10 mouse cellular contexts compared by ENCODE assay signal in genomic region chr3:129332142-129332541, GRCm38 (mm10). TPM values are rescaled to one million over a fixed set of nuclear protein-coding genes. Genes with fewer than 3 reads are reported as not detected.
A peak's percentile ranks its signal among the peaks of the same experiment; 100 is the strongest.
DNase-seq lines count a peak whose midpoint lies in the region; ATAC-seq and TF ChIP-seq lines count a peak whose summit lies in the region.
"Had no signal": no experiment of that assay in that cellular context is flagged by ENCODE, and none has a peak within 500 bp of the region (broad histone marks: within the 10 kb centered on the region; RNA-seq: fewer than 3 reads in every experiment).

No protein-coding gene starts in this region.

- H3K4me3 ChIP-seq in heart, embryonic 13.5 days = peak overlapping the region; percentile 58
- H3K4me3 ChIP-seq in lung, embryonic 16.5 days (ENCODE audit: low read length) = peak overlapping the region; percentile 50
- peak overlapping the region; percentile 32 for H3K4me3 ChIP-seq in stomach, postnatal 0 days (ENCODE audit: low read depth, low read length)
- H3K4me3 ChIP-seq: forebrain, embryonic 12.5 days had no signal

- DNase-seq in heart, postnatal 25 days (ENCODE audit: low spot score) = no peak
- no peak for DNase-seq in lung, postnatal 4 days
- DNase-seq in kidney, postnatal 4 days = peak; percentile 28 to 48
- DNase-seq in stomach, postnatal 0 days (ENCODE audit: low spot score) = no peak
- DNase-seq in cerebellum, postnatal 10 days = no peak
- DNase-seq in cerebellum, adult 11 months = no peak

- no peaks in the 10 kb centered on the region for H3K36me3 ChIP-seq in heart, embryonic 13.5 days
- no peaks in the 10 kb centered on the region for H3K36me3 ChIP-seq in lung, embryonic 16.5 days (ENCODE audit: control insufficient read depth, insufficient read depth, low read length)
- H3K36me3 ChIP-seq in stomach, postnatal 0 days (ENCODE audit: control insufficient read depth, insufficient read depth, low read length) = no peaks in the 10 kb centered on the region
- H3K36me3 ChIP-seq: forebrain, embryonic 12.5 days had no signal

- H3K27me3 ChIP-seq in heart, embryonic 13.5 days (replicated peaks) = no peaks in the 10 kb centered on the region
- no peaks in the 10 kb centered on the region for H3K27me3 ChIP-seq in lung, embryonic 16.5 days (ENCODE audit: control insufficient read depth, insufficient read depth, low read depth, low read length)
- H3K27me3 ChIP-seq in stomach, postnatal 0 days (ENCODE audit: control insufficient read depth, insufficient read depth, low read length) = no peaks in the 10 kb centered on the region
- H3K27me3 ChIP-seq: forebrain, embryonic 12.5 days had no signal

- peak overlapping the region; percentile 73 for H3K9ac ChIP-seq in heart, embryonic 13.5 days
- H3K9ac ChIP-seq in lung, embryonic 16.5 days (ENCODE audit: low read length) = peak overlapping the region; percentile 55
- H3K9ac ChIP-seq in stomach, postnatal 0 days (ENCODE audit: low read length) = no peak overlapping the region
- H3K9ac ChIP-seq: forebrain, embryonic 12.5 days had no signal

- WGBS in heart, embryonic 13.5 days = 45% methylated on average over 7 of the region's 7 CpGs
- WGBS in lung, embryonic 16.5 days = 12% methylated on average over 7 of the region's 7 CpGs
- WGBS in stomach, postnatal 0 days = 35% methylated on average over 7 of the region's 7 CpGs

- ATAC-seq in heart, embryonic 13.5 days (ENCODE audit: extremely low read depth, insufficient number of reproducible peaks, low FRiP score, low TSS enrichment) = no peak
- ATAC-seq in lung, embryonic 16.5 days (ENCODE audit: low read depth) = peak; percentile 46
- no peak for ATAC-seq in stomach, postnatal 0 days (ENCODE audit: low FRiP score, low TSS enrichment)
- ATAC-seq: midbrain, embryonic 16.5 days had no signal

- TF ChIP-seq EP300 in stomach, postnatal 0 days (optimal IDR thresholded peaks at IDR 0.05) = no peak

- H3K9me3 ChIP-seq in heart, embryonic 13.5 days = no peaks in the 10 kb centered on the region
- no peaks in the 10 kb centered on the region for H3K9me3 ChIP-seq in lung, embryonic 16.5 days (ENCODE audit: control insufficient read depth, low read length)
- H3K9me3 ChIP-seq in stomach, postnatal 0 days (ENCODE audit: control insufficient read depth, low read length) = no peaks in the 10 kb centered on the region
- H3K9me3 ChIP-seq: forebrain, embryonic 12.5 days had no signal

- peak overlapping the region; percentile 79 for H3K27ac ChIP-seq in heart, embryonic 13.5 days (replicated peaks)
- peak overlapping the region; percentile 60 for H3K27ac ChIP-seq in lung, embryonic 16.5 days (ENCODE audit: low read length)
- no peak overlapping the region for H3K27ac ChIP-seq in stomach, postnatal 0 days (replicated peaks)
- H3K27ac ChIP-seq: forebrain, embryonic 12.5 days had no signal

- no peak for TF ChIP-seq CTCF in stomach, postnatal 0 days (IDR thresholded peaks at IDR 0.05; ENCODE audit: low read depth)

- intact Hi-C loops in heart, postnatal 25 days (cut with DNase I) = no loop called here

- peak overlapping the region; percentile 76 for H3K4me2 ChIP-seq in heart, embryonic 13.5 days
- H3K4me2 ChIP-seq in lung, embryonic 16.5 days (ENCODE audit: low read depth, low read length) = peak overlapping the region; percentile 61
- H3K4me2 ChIP-seq in stomach, postnatal 0 days (replicated peaks; ENCODE audit: low read depth) = peak overlapping the region; percentile 55
- H3K4me2 ChIP-seq: forebrain, embryonic 12.5 days had no signal

- peaks cover 46% of the 10 kb centered on the region for H3K4me1 ChIP-seq in heart, embryonic 13.5 days
- H3K4me1 ChIP-seq in lung, embryonic 16.5 days (replicated peaks; ENCODE audit: control insufficient read depth, insufficient read depth, low read length) = peaks cover 20% of the 10 kb centered on the region
- no peaks in the 10 kb centered on the region for H3K4me1 ChIP-seq in stomach, postnatal 0 days (replicated peaks; ENCODE audit: control insufficient read depth, insufficient read depth)
- H3K4me1 ChIP-seq: forebrain, embryonic 12.5 days had no signal

RNA-seq across cellular contexts. Expression of gene Enpep, which starts 0.4 kb away (rescaled TPM):
- 14.9 and 17.7 TPM in 2 replicates for polyA plus RNA-seq in heart, embryonic 13.5 days (2015; fragmentation: Nextera tagmentation; extraction: Ambion mirVana)
- total RNA-seq in heart, postnatal 25 days (2021) = 1 to 10 TPM; 6.6 to 8.0 TPM
- 48.9 and 51.5 TPM in 2 replicates for polyA plus RNA-seq in lung, embryonic 16.5 days (2015; fragmentation: Nextera tagmentation; extraction: Ambion mirVana)
- polyA plus RNA-seq in stomach, postnatal 0 days (2015; fragmentation: Nextera tagmentation; extraction: Ambion mirVana) = 6.3 and 9.3 TPM in 2 replicates

Comparison
In these comparisons a context has a peak if more than half of its experiments do, and no peak if none do; other contexts are left out.
1. DNase-seq: peak in kidney, postnatal 4 days (2 of 2); none in heart, postnatal 25 days (single experiment), lung, postnatal 4 days (0 of 2), stomach, postnatal 0 days (single experiment), cerebellum, postnatal 10 days (0 of 2) and cerebellum, adult 11 months (single experiment).
2. Peak in every context shown above with its lines, with median percentiles within 50 percentile points of each other: H3K4me2 ChIP-seq and H3K4me3 ChIP-seq.